In the genomic region with DNA sequence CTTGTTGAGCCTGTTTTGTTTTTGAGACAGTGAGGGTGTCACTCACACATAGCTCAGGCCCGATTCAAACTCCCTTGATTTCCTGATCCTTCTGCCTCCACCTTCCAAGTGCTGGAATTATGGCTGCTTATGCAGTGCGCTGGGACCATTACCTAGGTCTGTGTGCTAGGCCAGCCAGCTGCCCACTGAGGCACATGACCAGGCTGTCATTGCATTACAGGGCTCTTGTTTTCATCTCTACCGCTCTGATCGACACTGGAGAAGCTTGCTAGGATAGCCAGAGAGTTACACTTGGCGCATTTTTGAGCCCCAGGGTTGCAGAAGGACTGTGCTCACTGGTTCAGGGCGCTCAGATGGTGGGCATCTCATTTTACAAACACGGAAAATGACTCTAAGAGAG, we compare ENCODE assay signal across 9 mouse cellular contexts. TPM values are rescaled to one million over a fixed set of nuclear protein-coding genes. Genes with fewer than 3 reads are reported as not detected.
DNase-seq lines count a peak whose midpoint lies in the region; ATAC-seq and TF ChIP-seq lines count a peak whose summit lies in the region.
"Had no signal": no experiment of that assay in that cellular context is flagged by ENCODE, and none has a peak within 500 bp of the region (broad histone marks: within the 10 kb centered on the region; RNA-seq: fewer than 3 reads in every experiment).

No protein-coding gene starts in this region.

- ATAC-seq in heart, embryonic 11.5 days (replicated peaks; ENCODE audit: insufficient number of reproducible peaks, low FRiP score, low TSS enrichment): no peak
- ATAC-seq in lung, embryonic 16.5 days (ENCODE audit: low read depth): 0 out of 2 replicates have a peak, but pooled peaks have one; percentile 8
- ATAC-seq in limb, embryonic 13.5 days (ENCODE audit: low FRiP score, low read depth): no peak
- peak; percentile 45 for ATAC-seq in stomach, postnatal 0 days (ENCODE audit: low FRiP score, low TSS enrichment)
- no peak for ATAC-seq in erythroid progenitor cell, adult 5-6 weeks (replicated peaks; ENCODE audit: low FRiP score, poor library complexity, severe bottlenecking)

- H3K36me3 ChIP-seq in heart, embryonic 11.5 days (ENCODE audit: control insufficient read depth, insufficient read depth, low read length): no peaks in the 10 kb centered on the region
- no peaks in the 10 kb centered on the region for H3K36me3 ChIP-seq in lung, embryonic 16.5 days (ENCODE audit: control insufficient read depth, insufficient read depth, low read length)
- H3K36me3 ChIP-seq in limb, embryonic 13.5 days: no peaks in the 10 kb centered on the region
- H3K36me3 ChIP-seq in stomach, postnatal 0 days (ENCODE audit: control insufficient read depth, insufficient read depth, low read length): no peaks in the 10 kb centered on the region; the same call in 1 of the 2 replicates
- H3K36me3 ChIP-seq: neural tube, embryonic 12.5 days had no signal

- H3K27me3 ChIP-seq in heart, embryonic 11.5 days (ENCODE audit: control insufficient read depth, insufficient read depth, low read length): peaks cover 15% of the 10 kb centered on the region
- H3K27me3 ChIP-seq in lung, embryonic 16.5 days (ENCODE audit: control insufficient read depth, insufficient read depth, low read depth, low read length): peaks cover 10% of the 10 kb centered on the region
- peaks cover 28% of the 10 kb centered on the region for H3K27me3 ChIP-seq in limb, embryonic 13.5 days
- no peaks in the 10 kb centered on the region for H3K27me3 ChIP-seq in stomach, postnatal 0 days (ENCODE audit: control insufficient read depth, insufficient read depth, low read length)

- no peak overlapping the region for H3K27ac ChIP-seq in heart, embryonic 11.5 days (ENCODE audit: low read depth, low read length)
- no peak overlapping the region for H3K27ac ChIP-seq in lung, embryonic 16.5 days (ENCODE audit: low read length)
- no peak overlapping the region; the same call in 1 of the 2 replicates for H3K27ac ChIP-seq in limb, embryonic 13.5 days
- H3K27ac ChIP-seq in stomach, postnatal 0 days (replicated peaks): peak overlapping the region; percentile 74
- H3K27ac ChIP-seq: neural tube, embryonic 12.5 days had no signal

- TF ChIP-seq CTCF in stomach, postnatal 0 days (IDR thresholded peaks at IDR 0.05; ENCODE audit: low read depth): no peak

- 23% methylated on average over 7 of the region's 7 CpGs for WGBS in heart, embryonic 11.5 days (ENCODE audit: insufficient replicate concordance)
- 14% methylated on average over 7 of the region's 7 CpGs for WGBS in lung, embryonic 16.5 days
- 22% methylated on average over 7 of the region's 7 CpGs for WGBS in limb, embryonic 13.5 days
- 27% methylated on average over 7 of the region's 7 CpGs for WGBS in stomach, postnatal 0 days

- H3K4me1 ChIP-seq in heart, embryonic 11.5 days (ENCODE audit: control insufficient read depth, insufficient read depth, low read length): 0 out of 2 replicates have a peak, but pooled peaks cover 4% of the 10 kb centered on the region
- no peaks in the 10 kb centered on the region for H3K4me1 ChIP-seq in lung, embryonic 16.5 days (replicated peaks; ENCODE audit: control insufficient read depth, insufficient read depth, low read length)
- H3K4me1 ChIP-seq in limb, embryonic 13.5 days: 0 out of 2 replicates have a peak, but pooled peaks cover 3% of the 10 kb centered on the region
- H3K4me1 ChIP-seq in stomach, postnatal 0 days (replicated peaks; ENCODE audit: control insufficient read depth, insufficient read depth): no peaks in the 10 kb centered on the region

- H3K4me2 ChIP-seq in heart, embryonic 11.5 days: no peak overlapping the region; the same call in 1 of the 2 replicates
- peak overlapping the region; percentile 50 for H3K4me2 ChIP-seq in lung, embryonic 16.5 days (ENCODE audit: low read depth, low read length)
- H3K4me2 ChIP-seq in limb, embryonic 13.5 days (replicated peaks): peak overlapping the region; percentile 52
- peak overlapping the region; percentile 49 for H3K4me2 ChIP-seq in stomach, postnatal 0 days (replicated peaks; ENCODE audit: low read depth)

- no peak overlapping the region for H3K9ac ChIP-seq in heart, embryonic 11.5 days (ENCODE audit: low read depth, low read length)
- peak overlapping the region; percentile 66 for H3K9ac ChIP-seq in lung, embryonic 16.5 days (ENCODE audit: low read length)
- peak overlapping the region; percentile 19; the same call in 1 of the 2 replicates for H3K9ac ChIP-seq in limb, embryonic 13.5 days
- H3K9ac ChIP-seq in stomach, postnatal 0 days (ENCODE audit: low read length): peak overlapping the region; percentile 63

- intact Hi-C loops in heart, postnatal 36 days (cut with DNase I): loop anchor here (5.0 kb wide), 1 partner anchor 156 kb away; no protein-coding TSS in a partner anchor

- peak overlapping the region; percentile 14; the same call in 1 of the 2 replicates for H3K4me3 ChIP-seq in heart, embryonic 11.5 days (ENCODE audit: low read depth, low read length)
- peak overlapping the region; percentile 56 for H3K4me3 ChIP-seq in lung, embryonic 16.5 days (ENCODE audit: low read length)
- H3K4me3 ChIP-seq in limb, embryonic 13.5 days: peak overlapping the region; percentile 31
- peak overlapping the region; percentile 49 for H3K4me3 ChIP-seq in stomach, postnatal 0 days (ENCODE audit: low read depth, low read length)

- no peak for DNase-seq in heart, postnatal 36 days
- no peak for DNase-seq in lung, postnatal 4 days
- DNase-seq in stomach, postnatal 0 days (ENCODE audit: low spot score): no peak
- DNase-seq in right cerebral cortex, postnatal 25 days: no peak

- H3K9me3 ChIP-seq in heart, embryonic 11.5 days (replicated peaks; ENCODE audit: control insufficient read depth, low read length): no peaks in the 10 kb centered on the region
- no peaks in the 10 kb centered on the region for H3K9me3 ChIP-seq in lung, embryonic 16.5 days (ENCODE audit: control insufficient read depth, low read length)
- no peaks in the 10 kb centered on the region for H3K9me3 ChIP-seq in limb, embryonic 13.5 days
- no peaks in the 10 kb centered on the region for H3K9me3 ChIP-seq in stomach, postnatal 0 days (ENCODE audit: control insufficient read depth, low read length)
- H3K9me3 ChIP-seq: neural tube, embryonic 12.5 days had no signal

- no peak for TF ChIP-seq EP300 in stomach, postnatal 0 days (optimal IDR thresholded peaks at IDR 0.05)

RNA-seq across cellular contexts. Expression of a gene that starts 0.4 kb away (rescaled TPM):
- 0.55 and 1.1 TPM in 2 replicates for polyA plus RNA-seq in heart, embryonic 11.5 days (2014; fragmentation: Nextera tagmentation; extraction: Ambion mirVana)
- total RNA-seq in heart, postnatal 36 days (2021): not detected
- 50.0 and 53.2 TPM in 2 replicates for polyA plus RNA-seq in lung, embryonic 16.5 days (2015; fragmentation: Nextera tagmentation; extraction: Ambion mirVana)
- 10.5 and 11.7 TPM in 2 replicates for polyA plus RNA-seq in limb, embryonic 13.5 days (2015; fragmentation: Nextera tagmentation; extraction: Ambion mirVana)
- 84.9 and 90.6 TPM in 2 replicates for polyA plus RNA-seq in stomach, postnatal 0 days (2015; fragmentation: Nextera tagmentation; extraction: Ambion mirVana)
- total RNA-seq in erythroid progenitor cell, adult 5-6 weeks (2015; ENCODE audit: low replicate concordance): 0.36 and 0.84 TPM in 2 replicates
- total RNA-seq in erythroid progenitor cell, adult 5-6 weeks (2017; ENCODE audit: low replicate concordance): not detected in 2 replicates

RNA-seq across cellular contexts. Expression of a gene that starts 8.8 kb away (rescaled TPM):
- 62.3 and 70.0 TPM in 2 replicates for polyA plus RNA-seq in heart, embryonic 11.5 days (2014; fragmentation: Nextera tagmentation; extraction: Ambion mirVana)
- total RNA-seq in heart, postnatal 36 days (2021): 100 to 1,000 TPM; 118 to 124 TPM
- 178 and 186 TPM in 2 replicates for polyA plus RNA-seq in lung, embryonic 16.5 days (2015; fragmentation: Nextera tagmentation; extraction: Ambion mirVana)
- polyA plus RNA-seq in limb, embryonic 13.5 days (2015; fragmentation: Nextera tagmentation; extraction: Ambion mirVana): 118 and 131 TPM in 2 replicates
- 55.2 and 62.6 TPM in 2 replicates for polyA plus RNA-seq in stomach, postnatal 0 days (2015; fragmentation: Nextera tagmentation; extraction: Ambion mirVana)
- 15.9 and 35.7 TPM in 2 replicates for total RNA-seq in erythroid progenitor cell, adult 5-6 weeks (2015; ENCODE audit: low replicate concordance)
- total RNA-seq in erythroid progenitor cell, adult 5-6 weeks (2017; ENCODE audit: low replicate concordance): 14.4 and 22.3 TPM in 2 replicates

RNA-seq across cellular contexts. Expression of a gene that starts 20.5 kb away (rescaled TPM):
- 88.4 and 99.8 TPM in 2 replicates for polyA plus RNA-seq in heart, embryonic 11.5 days (2014; fragmentation: Nextera tagmentation; extraction: Ambion mirVana)
- total RNA-seq in heart, postnatal 36 days (2021): 10 to 100 TPM; 15.9 to 18.4 TPM
- polyA plus RNA-seq in lung, embryonic 16.5 days (2015; fragmentation: Nextera tagmentation; extraction: Ambion mirVana): 57.7 TPM in 2 replicates
- polyA plus RNA-seq in limb, embryonic 13.5 days (2015; fragmentation: Nextera tagmentation; extraction: Ambion mirVana): 51.2 and 51.6 TPM in 2 replicates
- 23.1 and 28.0 TPM in 2 replicates for polyA plus RNA-seq in stomach, postnatal 0 days (2015; fragmentation: Nextera tagmentation; extraction: Ambion mirVana)
- total RNA-seq in erythroid progenitor cell, adult 5-6 weeks (2015; ENCODE audit: low replicate concordance): 305 and 325 TPM in 2 replicates
- 151 and 194 TPM in 2 replicates for total RNA-seq in erythroid progenitor cell, adult 5-6 weeks (2017; ENCODE audit: low replicate concordance)

RNA-seq across cellular contexts. Expression of a gene that starts 23.9 kb away (rescaled TPM):
- polyA plus RNA-seq in heart, embryonic 11.5 days (2014; fragmentation: Nextera tagmentation; extraction: Ambion mirVana): 9.9 and 12.3 TPM in 2 replicates
- 10 to 100 TPM; 16.5 to 18.0 TPM for total RNA-seq in heart, postnatal 36 days (2021)
- 15.8 and 16.7 TPM in 2 replicates for polyA plus RNA-seq in lung, embryonic 16.5 days (2015; fragmentation: Nextera tagmentation; extraction: Ambion mirVana)
- polyA plus RNA-seq in limb, embryonic 13.5 days (2015; fragmentation: Nextera tagmentation; extraction: Ambion mirVana): 16.2 and 18.3 TPM in 2 replicates
- 6.7 and 7.9 TPM in 2 replicates for polyA plus RNA-seq in stomach, postnatal 0 days (2015; fragmentation: Nextera tagmentation; extraction: Ambion mirVana)
- 19.7 and 49.4 TPM in 2 replicates for total RNA-seq in erythroid progenitor cell, adult 5-6 weeks (2015; ENCODE audit: low replicate concordance)
- 18.2 and 48.8 TPM in 2 replicates for total RNA-seq in erythroid progenitor cell, adult 5-6 weeks (2017; ENCODE audit: low replicate concordance)

RNA-seq across cellular contexts. Expression of a gene that starts 46.6 kb away (rescaled TPM):
- polyA plus RNA-seq in heart, embryonic 11.5 days (2014; fragmentation: Nextera tagmentation; extraction: Ambion mirVana): 45.5 and 48.2 TPM in 2 replicates
- total RNA-seq in heart, postnatal 36 days (2021): 10 to 100 TPM; 78.0 to 99.6 TPM
- polyA plus RNA-seq in lung, embryonic 16.5 days (2015; fragmentation: Nextera tagmentation; extraction: Ambion mirVana): 39.9 and 42.3 TPM in 2 replicates
- polyA plus RNA-seq in limb, embryonic 13.5 days (2015; fragmentation: Nextera tagmentation; extraction: Ambion mirVana): 31.4 and 32.8 TPM in 2 replicates
- polyA plus RNA-seq in stomach, postnatal 0 days (2015; fragmentation: Nextera tagmentation; extraction: Ambion mirVana): 38.6 and 41.7 TPM in 2 replicates
- 49.4 and 49.5 TPM in 2 replicates for total RNA-seq in erythroid progenitor cell, adult 5-6 weeks (2015; ENCODE audit: low replicate concordance)
- 73.9 and 162 TPM in 2 replicates for total RNA-seq in erythroid progenitor cell, adult 5-6 weeks (2017; ENCODE audit: low replicate concordance)

Comparison
In these comparisons a context has a peak if more than half of its experiments do, and no peak if none do; other contexts are left out.
1. ATAC-seq: peak in lung, embryonic 16.5 days (single experiment) and stomach, postnatal 0 days (single experiment); none in heart, embryonic 11.5 days (single experiment), limb, embryonic 13.5 days (single experiment) and erythroid progenitor cell, adult 5-6 weeks (single experiment).
2. Peak in every context shown above with its lines, with median percentiles within 50 percentile points of each other: H3K4me3 ChIP-seq.